Mouse (Mus musculus): ENCODE data around the gene Nectin1. TPM values are rescaled to one million over a fixed set of nuclear protein-coding genes. Genes with fewer than 3 reads are reported as not detected.

Nectin1 gene
- polyA plus RNA-seq, 1 experiment from 2014 or later: 3.8 TPM

DNA sequence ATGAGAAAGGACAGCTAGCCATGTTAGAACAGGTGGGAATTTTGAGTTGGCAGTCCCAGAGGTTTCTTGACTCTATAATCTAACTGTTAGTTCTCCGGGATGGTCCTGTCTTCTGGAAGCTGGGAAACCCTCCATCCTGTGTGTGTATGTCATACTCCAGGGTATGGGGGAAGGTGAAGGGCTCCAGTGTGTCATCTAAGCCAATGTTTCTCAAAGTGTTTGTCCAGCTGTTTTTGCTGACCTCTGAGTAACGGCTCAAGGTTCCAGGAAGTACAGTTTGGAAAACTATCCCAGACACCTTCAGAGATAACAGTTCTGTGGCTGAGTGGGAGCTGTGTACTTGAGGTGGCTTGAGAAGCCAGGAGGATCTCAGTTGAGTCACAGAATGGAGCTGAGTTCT is 56.7 kb downstream of the Nectin1 start:
- no peak overlapping the region for H3K4me3 ChIP-seq
- H3K27me3 ChIP-seq (ENCODE audit: low read depth, poor library complexity, severe bottlenecking): no peaks in the 10 kb centered on the region
- 88% methylated on average over 2 of the region's 2 CpGs for WGBS
- H3K36me3 ChIP-seq: peaks cover 12% of the 10 kb centered on the region
- no peak overlapping the region for H3K27ac ChIP-seq
- DNase-seq (ENCODE audit: low spot score): no peak
- no peaks in the 10 kb centered on the region for H3K9me3 ChIP-seq (replicated peaks)
- H3K4me1 ChIP-seq: peaks cover 15% of the 10 kb centered on the region

- Histone ChIP-seq H3K36me3 (peaks cover 11% of the 10 kb centered on the region), H3K4me1 (peaks cover 11% of the 10 kb centered on the region), H3K9me3 (replicated peaks) (no peaks in the 10 kb centered on the region), H3K4me3 (no peak overlapping the region), H3K27ac (no peak overlapping the region), H3K27me3 (ENCODE audit: low read depth, poor library complexity, severe bottlenecking) (0 out of 2 replicates have a peak, but pooled peaks cover 3% of the 10 kb centered on the region)
- DNase-seq (ENCODE audit: low spot score): peak; percentile 71
- WGBS: 28% methylated on average over 5 of the region's 5 CpGs
Observed at GRCm38 (mm10) chr9:43801911-43802310, 58.1 kb downstream of the Nectin1 start.

- H3K27ac ChIP-seq: no peak overlapping the region
- no peaks in the 10 kb centered on the region for H3K9me3 ChIP-seq (replicated peaks)
- H3K36me3 ChIP-seq: peaks cover 11% of the 10 kb centered on the region
- DNase-seq (ENCODE audit: low spot score): no peak
- 0 out of 2 replicates have a peak, but pooled peaks cover 4% of the 10 kb centered on the region for H3K27me3 ChIP-seq (ENCODE audit: low read depth, poor library complexity, severe bottlenecking)
- H3K4me1 ChIP-seq: peaks cover 18% of the 10 kb centered on the region
- 25% methylated on average over 6 of the region's 6 CpGs for WGBS
- no peak overlapping the region for H3K4me3 ChIP-seq
Observed at GRCm38 (mm10) chr9:43807565-43807964, 63.8 kb downstream of the Nectin1 start.

- H3K27me3 ChIP-seq (ENCODE audit: low read depth, poor library complexity, severe bottlenecking): 0 out of 2 replicates have a peak, but pooled peaks cover 4% of the 10 kb centered on the region
- peaks cover 11% of the 10 kb centered on the region for H3K36me3 ChIP-seq
- WGBS: 4% methylated on average over 3 of the region's 4 CpGs
- 0 out of 2 replicates have a peak overlapping the region, but pooled peaks have one; percentile 3 for H3K4me3 ChIP-seq
- peaks cover 18% of the 10 kb centered on the region for H3K4me1 ChIP-seq
- DNase-seq (ENCODE audit: low spot score): peak; percentile 38
- H3K9me3 ChIP-seq (replicated peaks): no peaks in the 10 kb centered on the region
- peak overlapping the region; percentile 46; the same call in 1 of the 2 replicates for H3K27ac ChIP-seq
Observed at GRCm38 (mm10) chr9:43808099-43808498, 64.3 kb downstream of the Nectin1 start.

- Histone ChIP-seq H3K27ac (no peak overlapping the region), H3K9me3 (replicated peaks) (no peaks in the 10 kb centered on the region), H3K27me3 (ENCODE audit: low read depth, poor library complexity, severe bottlenecking) (0 out of 2 replicates have a peak, but pooled peaks cover 4% of the 10 kb centered on the region), H3K4me1 (peaks cover 18% of the 10 kb centered on the region), H3K4me3 (0 out of 2 replicates have a peak overlapping the region, but pooled peaks have one; percentile 3), H3K36me3 (peaks cover 7% of the 10 kb centered on the region)
- peak; percentile 43 for DNase-seq (ENCODE audit: low spot score)
- 14% methylated on average over 7 of the region's 7 CpGs for WGBS
Observed at GRCm38 (mm10) chr9:43808546-43808945, 64.8 kb downstream of the Nectin1 start.

GRCm38 (mm10) chr9:43813156-43813555 is 69.4 kb downstream of the Nectin1 start:
- H3K4me3 ChIP-seq: no peak overlapping the region
- no peaks in the 10 kb centered on the region for H3K36me3 ChIP-seq
- peaks cover 16% of the 10 kb centered on the region for H3K4me1 ChIP-seq
- 79% methylated on average over 2 of the region's 2 CpGs for WGBS
- no peak overlapping the region for H3K27ac ChIP-seq
- no peak for DNase-seq (ENCODE audit: low spot score)
- H3K27me3 ChIP-seq (ENCODE audit: low read depth, poor library complexity, severe bottlenecking): no peaks in the 10 kb centered on the region
- no peaks in the 10 kb centered on the region for H3K9me3 ChIP-seq (replicated peaks)

DNA sequence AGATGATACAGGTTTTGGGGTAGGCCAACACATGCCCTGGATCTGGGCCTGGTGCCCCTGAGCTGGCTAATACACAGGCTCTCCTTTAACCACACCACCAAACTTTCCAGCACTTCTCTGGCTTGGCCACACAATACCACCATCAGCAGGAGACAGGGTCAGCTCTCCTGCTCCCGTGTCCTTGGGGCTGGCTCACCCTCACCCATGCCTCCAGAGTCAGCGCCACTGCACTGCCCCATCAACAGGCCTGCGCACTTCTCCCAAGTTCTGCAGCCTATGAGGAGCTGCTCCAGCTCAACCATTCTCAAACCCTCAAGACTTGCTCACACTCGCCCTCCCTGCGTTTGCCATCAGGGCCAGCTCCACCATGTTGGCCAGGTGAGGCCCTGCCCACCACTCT is 78.4 kb downstream of the Nectin1 start:
- Histone ChIP-seq H3K9me3 (replicated peaks) (no peaks in the 10 kb centered on the region), H3K4me1 (peaks cover 14% of the 10 kb centered on the region), H3K4me3 (no peak overlapping the region), H3K27ac (no peak overlapping the region), H3K27me3 (ENCODE audit: low read depth, poor library complexity, severe bottlenecking) (0 out of 2 replicates have a peak, but pooled peaks cover 4% of the 10 kb centered on the region), H3K36me3 (no peaks in the 10 kb centered on the region)
- no peak for DNase-seq (ENCODE audit: low spot score)
- WGBS: 89% methylated on average over 5 of the region's 5 CpGs

GRCm38 (mm10) chr9:43825178-43825577 is 81.4 kb downstream of the Nectin1 start:
- Histone ChIP-seq H3K36me3 (no peaks in the 10 kb centered on the region), H3K27ac (no peak overlapping the region), H3K27me3 (ENCODE audit: low read depth, poor library complexity, severe bottlenecking) (0 out of 2 replicates have a peak, but pooled peaks cover 4% of the 10 kb centered on the region), H3K4me3 (no peak overlapping the region), H3K9me3 (replicated peaks) (no peaks in the 10 kb centered on the region), H3K4me1 (peaks cover 22% of the 10 kb centered on the region)
- DNase-seq (ENCODE audit: low spot score): no peak
- WGBS: 72% methylated on average over 5 of the region's 5 CpGs

DNA sequence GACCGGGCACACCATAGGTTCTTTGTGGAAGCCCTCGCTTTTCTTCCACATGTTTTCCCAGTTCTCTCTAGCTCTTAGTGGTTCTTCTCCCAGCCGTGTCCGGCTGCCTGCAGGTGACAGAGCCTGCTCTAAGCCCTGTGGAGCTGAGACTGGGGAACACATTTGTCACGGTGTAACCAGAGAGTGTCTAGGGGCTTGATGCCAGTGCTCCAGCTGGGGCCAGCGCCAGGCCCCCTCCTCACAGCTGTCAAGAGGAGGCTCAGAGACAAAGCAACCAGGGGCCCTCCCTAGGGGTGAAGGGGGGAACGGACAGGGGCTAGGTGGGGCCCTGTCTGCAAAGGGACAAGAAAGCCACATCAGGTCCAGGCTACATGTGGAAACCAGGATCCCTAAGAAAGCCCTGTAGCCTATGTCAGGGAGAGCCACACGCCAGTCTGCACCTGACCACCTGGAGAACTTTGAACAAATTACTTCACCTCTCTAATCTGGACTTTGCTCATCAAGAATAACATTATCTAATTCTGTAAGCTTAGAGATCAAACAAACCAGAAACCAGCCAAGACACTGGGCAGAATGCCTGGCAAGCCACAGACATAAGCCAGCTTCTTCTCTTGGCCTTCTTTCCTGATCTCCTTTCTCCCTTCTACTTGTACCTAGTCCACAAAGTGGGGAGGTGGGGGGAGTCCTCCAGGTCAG is 82.9 kb downstream of the Nectin1 start:
- WGBS: 61% methylated on average over 8 of the region's 8 CpGs
- H3K27ac ChIP-seq: 0 out of 2 replicates have a peak overlapping the region, but pooled peaks have one; percentile 51

DNA sequence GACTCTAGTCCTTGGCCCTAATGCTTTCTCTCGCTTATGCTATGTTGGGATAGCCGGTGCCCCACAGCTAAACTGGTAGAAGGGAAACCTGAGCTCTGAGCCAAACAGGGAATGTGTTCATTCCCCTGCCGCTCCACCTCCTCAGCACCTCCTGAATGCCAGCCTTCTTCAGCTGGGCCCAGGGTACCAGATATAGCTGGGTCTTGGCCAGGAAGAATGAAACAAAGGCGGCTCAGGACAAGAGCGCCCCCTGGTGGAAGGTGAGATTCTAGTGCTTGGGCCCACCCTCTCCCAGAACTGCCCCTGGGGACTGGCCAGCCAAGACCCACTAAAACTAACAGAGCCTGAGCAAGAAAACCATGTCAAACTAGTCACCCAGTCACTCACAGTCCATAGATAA is 83.8 kb downstream of the Nectin1 start:
- Histone ChIP-seq H3K27me3 (ENCODE audit: low read depth, poor library complexity, severe bottlenecking) (0 out of 2 replicates have a peak, but pooled peaks cover 4% of the 10 kb centered on the region), H3K9me3 (replicated peaks) (no peaks in the 10 kb centered on the region), H3K36me3 (no peaks in the 10 kb centered on the region), H3K27ac (no peak overlapping the region; the same call in 1 of the 2 replicates), H3K4me3 (no peak overlapping the region), H3K4me1 (peaks cover 22% of the 10 kb centered on the region)
- peak; percentile 75 for DNase-seq (ENCODE audit: low spot score)
- WGBS: 51% methylated on average over 5 of the region's 5 CpGs

More for the DNA sequence above, 82.9 kb downstream of the Nectin1 start:
- no peak overlapping the region for H3K4me3 ChIP-seq
- H3K27me3 ChIP-seq (ENCODE audit: low read depth, poor library complexity, severe bottlenecking): 0 out of 2 replicates have a peak, but pooled peaks cover 4% of the 10 kb centered on the region
- DNase-seq (ENCODE audit: low spot score): no peak
- H3K36me3 ChIP-seq: no peaks in the 10 kb centered on the region
- H3K9me3 ChIP-seq (replicated peaks): no peaks in the 10 kb centered on the region
- H3K4me1 ChIP-seq: peaks cover 22% of the 10 kb centered on the region

GRCm38 (mm10) chr9:43828960-43829359 is 85.2 kb downstream of the Nectin1 start:
- WGBS: 56% methylated on average over 6 of the region's 6 CpGs
- H3K36me3 ChIP-seq: no peaks in the 10 kb centered on the region
- no peaks in the 10 kb centered on the region for H3K9me3 ChIP-seq (replicated peaks)
- H3K4me3 ChIP-seq: no peak overlapping the region
- 0 out of 2 replicates have a peak, but pooled peaks cover 4% of the 10 kb centered on the region for H3K27me3 ChIP-seq (ENCODE audit: low read depth, poor library complexity, severe bottlenecking)
- peaks cover 22% of the 10 kb centered on the region for H3K4me1 ChIP-seq
- H3K27ac ChIP-seq: no peak overlapping the region
- no peak for DNase-seq (ENCODE audit: low spot score)

DNA sequence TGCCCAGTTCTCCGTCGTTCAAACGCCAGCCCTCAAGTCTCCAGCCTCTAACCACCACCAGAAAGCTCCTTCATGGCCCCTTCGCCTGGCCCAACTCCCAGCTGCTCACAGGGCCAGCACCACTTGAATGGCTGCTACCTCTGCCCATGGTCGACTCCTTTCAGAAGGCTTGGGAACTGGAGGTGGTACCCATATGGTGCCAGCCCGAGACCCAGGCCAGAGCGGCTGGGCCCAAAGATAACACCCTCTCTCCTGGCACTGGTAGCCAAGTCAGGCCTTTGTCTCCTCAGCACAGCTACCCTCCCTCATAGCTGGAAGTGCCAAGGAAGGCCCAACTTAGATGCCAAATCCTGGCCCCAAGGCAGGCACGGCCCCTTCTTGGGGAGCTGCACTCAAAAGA is 89.4 kb downstream of the Nectin1 start:
- 0 out of 2 replicates have a peak, but pooled peaks cover 8% of the 10 kb centered on the region for H3K4me1 ChIP-seq
- no peak for DNase-seq (ENCODE audit: low spot score)
- H3K27ac ChIP-seq: no peak overlapping the region
- no peak overlapping the region for H3K4me3 ChIP-seq
- WGBS: 94% methylated on average over 8 of the region's 8 CpGs
- H3K27me3 ChIP-seq (ENCODE audit: low read depth, poor library complexity, severe bottlenecking): no peaks in the 10 kb centered on the region
- no peaks in the 10 kb centered on the region for H3K36me3 ChIP-seq
- no peaks in the 10 kb centered on the region for H3K9me3 ChIP-seq (replicated peaks)

- no peak for DNase-seq (ENCODE audit: low spot score)
- no peaks in the 10 kb centered on the region for H3K9me3 ChIP-seq (replicated peaks)
- H3K36me3 ChIP-seq: no peaks in the 10 kb centered on the region
- H3K4me1 ChIP-seq: peaks cover 14% of the 10 kb centered on the region
- WGBS: 86% methylated on average over 13 of the region's 13 CpGs
- no peak overlapping the region for H3K4me3 ChIP-seq
- no peak overlapping the region for H3K27ac ChIP-seq
- no peaks in the 10 kb centered on the region for H3K27me3 ChIP-seq (ENCODE audit: low read depth, poor library complexity, severe bottlenecking)
Observed at GRCm38 (mm10) chr9:43834283-43834682, 90.5 kb downstream of the Nectin1 start.
